In the genomic region with DNA sequence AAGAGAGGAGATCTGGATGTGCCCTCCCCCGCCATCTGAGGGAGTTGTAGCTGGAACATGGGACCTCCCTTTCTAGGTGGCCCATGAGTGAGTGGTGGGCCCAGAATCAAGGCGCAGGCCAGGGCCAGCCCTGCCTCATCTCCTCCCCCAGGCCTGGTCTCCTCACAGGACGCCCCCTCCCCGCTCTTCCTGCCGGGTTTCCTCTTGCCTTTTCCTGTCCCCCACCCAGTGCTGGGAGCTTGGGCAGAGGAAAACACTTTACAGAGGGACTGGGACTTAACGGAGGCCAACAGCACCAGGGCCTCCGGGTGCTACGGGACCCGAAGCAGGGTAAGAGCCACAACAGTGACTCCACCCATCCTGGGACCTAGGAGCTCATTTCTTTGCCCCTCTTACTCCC, we compare ENCODE assay signal across 8 mouse cellular contexts. TPM values are rescaled to one million over a fixed set of nuclear protein-coding genes. Genes with fewer than 3 reads are reported as not detected.
A peak's percentile ranks its signal among the peaks of the same experiment; 100 is the strongest.
DNase-seq lines count a peak whose midpoint lies in the region; ATAC-seq and TF ChIP-seq lines count a peak whose summit lies in the region.

A gene (plus strand): TSS at position 228 of the 400 bp plus-strand sequence.

- intact Hi-C loops in left cerebral cortex, postnatal 4 days (cut with DNase I) = no loop called here
- intact Hi-C loops in left cerebral cortex, postnatal 36 days (cut with DNase I) = no loop called here

- no peak for DNase-seq in left cerebral cortex, postnatal 4 days
- no peak for DNase-seq in left cerebral cortex, postnatal 36 days (ENCODE audit: low spot score in 2 of 2)
- no peak for DNase-seq in gonadal fat pad, adult 2 months (ENCODE audit: low read depth)
- DNase-seq in lung, embryonic 14.5 days = peak; percentile 55
- no peak for DNase-seq in spleen, adult 12 weeks (ENCODE audit: low spot score)
- no peak for DNase-seq in ovary, postnatal 14 days (ENCODE audit: low spot score)

- peak within 1 kb of the TSS; percentile 44 for H3K4me3 ChIP-seq in intestine, postnatal 0 days (ENCODE audit: low read depth, low read length)
- H3K4me3 ChIP-seq in lung, embryonic 14.5 days (ENCODE audit: low read depth, low read length) = peak within 1 kb of the TSS; percentile 58

- TF ChIP-seq CTCF in intestine, postnatal 0 days (IDR thresholded peaks at IDR 0.05; ENCODE audit: low read depth) = no peak
- TF ChIP-seq CTCF in lung, embryonic 14.5 days (IDR thresholded peaks at IDR 0.05; ENCODE audit: low read depth) = no peak

- H3K4me1 ChIP-seq in intestine, postnatal 0 days (replicated peaks; ENCODE audit: control insufficient read depth, insufficient read depth, low read length) = no peaks in the 10 kb centered on the region; the same call in 1 of the 2 replicates
- H3K4me1 ChIP-seq in lung, embryonic 14.5 days (ENCODE audit: insufficient read depth) = 0 out of 2 replicates have a peak, but pooled peaks cover under 1% of the 10 kb centered on the region

- ATAC-seq in intestine, postnatal 0 days = no peak
- ATAC-seq in lung, embryonic 14.5 days (ENCODE audit: insufficient read depth) = peak; percentile 15; the same call in 1 of the 2 replicates
- no peak for ATAC-seq in monocyte, adult 5-6 weeks (replicated peaks; ENCODE audit: insufficient number of reproducible peaks, low FRiP score, low TSS enrichment, poor library complexity, severe bottlenecking)

- H3K4me2 ChIP-seq in intestine, postnatal 0 days (replicated peaks; ENCODE audit: low read depth) = peak within 1 kb of the TSS; percentile 78
- peak within 1 kb of the TSS; percentile 96 for H3K4me2 ChIP-seq in lung, embryonic 14.5 days

- H3K36me3 ChIP-seq in intestine, postnatal 0 days (ENCODE audit: control insufficient read depth, insufficient read depth) = no peaks in the 10 kb centered on the region
- no peaks in the 10 kb centered on the region for H3K36me3 ChIP-seq in lung, embryonic 14.5 days (ENCODE audit: insufficient read depth)

- peak within 1 kb of the TSS; percentile 51 for H3K9ac ChIP-seq in intestine, postnatal 0 days (ENCODE audit: low read depth, low read length)
- peak within 1 kb of the TSS; percentile 73 for H3K9ac ChIP-seq in lung, embryonic 14.5 days

- H3K27me3 ChIP-seq in intestine, postnatal 0 days (replicated peaks; ENCODE audit: control insufficient read depth, insufficient read depth, low read length) = peaks cover 73% of the 10 kb centered on the region
- H3K27me3 ChIP-seq in lung, embryonic 14.5 days (ENCODE audit: insufficient read depth, low read length) = peaks cover 17% of the 10 kb centered on the region

- H3K27ac ChIP-seq in intestine, postnatal 0 days (ENCODE audit: low read depth, low read length) = peak within 1 kb of the TSS; percentile 28
- peak within 1 kb of the TSS; percentile 46 for H3K27ac ChIP-seq in lung, embryonic 14.5 days (ENCODE audit: low read depth)

- 85% methylated on average over 9 of the region's 9 CpGs for WGBS in intestine, postnatal 0 days
- 73% methylated on average over 9 of the region's 9 CpGs for WGBS in lung, embryonic 14.5 days

- H3K9me3 ChIP-seq in intestine, postnatal 0 days (ENCODE audit: control insufficient read depth) = no peaks in the 10 kb centered on the region
- H3K9me3 ChIP-seq in lung, embryonic 14.5 days (ENCODE audit: low read depth, low read length) = no peaks in the 10 kb centered on the region

RNA-seq across cellular contexts. Expression of the gene that starts here (rescaled TPM):
- 10 to 100 TPM; 23.5 to 25.1 TPM for total RNA-seq in left cerebral cortex, postnatal 4 days (2021)
- 1 to 10 TPM; 6.9 to 8.0 TPM for total RNA-seq in left cerebral cortex, postnatal 36 days (2021)
- 24.9 and 25.9 TPM in 2 replicates for polyA plus RNA-seq in gonadal fat pad, adult 2 months (2012; rRNA removed)
- 5.7 and 6.1 TPM in 2 replicates for polyA plus RNA-seq in intestine, postnatal 0 days (2015; fragmentation: Nextera tagmentation; extraction: Ambion mirVana)
- polyA plus RNA-seq in lung, embryonic 14.5 days (2014; fragmentation: Nextera tagmentation; extraction: Ambion mirVana) = 29.4 and 35.3 TPM in 2 replicates
- total RNA-seq in monocyte, adult 5-6 weeks (2017) = 0.11 to 0.48 TPM in 2 of 3 replicates, not detected in the other
